Mouse (Mus musculus) hindbrain, postnatal 0 days (tissue): ENCODE results near the gene Greb1. TPM values are rescaled to one million over a fixed set of nuclear protein-coding genes. Genes with fewer than 3 reads are reported as not detected.

Source experiments
- ATAC-seq: fragments of 200-750 bp; cut with Nextera tagmentation; 2 replicates; pipeline ENCODE4 v1.8.0; 2017; ENCODE audit warnings: mild to moderate bottlenecking, moderate TSS enrichment, moderate library complexity
- DNase-seq: peaks from one replicate; pipeline ENCODE4 v3.0.0-alpha.2; 2015; ENCODE audit warnings: low spot score
- H3K27ac ChIP-seq: fragments of 300-500 bp; sonication (generic); 2 replicates; pipeline ENCODE4 v1.5.1; 2014; ENCODE audit warnings: mild to moderate bottlenecking
- H3K27me3 ChIP-seq: fragments of 300-500 bp; sonication (generic); 2 replicates; pipeline ENCODE4 v1.6.1; 2014; ENCODE audit warnings: low read length, mixed read lengths; ENCODE audit not compliant: insufficient read depth
- H3K36me3 ChIP-seq: fragments of 300-500 bp; sonication (generic); 2 replicates; pipeline ENCODE4 v1.6.1; 2014; ENCODE audit warnings: low read length, mixed read lengths; ENCODE audit not compliant: insufficient read depth
- H3K4me1 ChIP-seq: fragments of 300-500 bp; sonication (generic); 2 replicates; pipeline ENCODE4 v1.6.1; 2014; ENCODE audit warnings: antibody characterized with exemption, low read length, mixed read lengths; ENCODE audit not compliant: insufficient read depth
- H3K4me2 ChIP-seq: fragments of 300-500 bp; sonication (generic); 2 replicates; pipeline ENCODE4 v1.6.1; 2014; ENCODE audit warnings: low read depth, mild to moderate bottlenecking, low read length, moderate library complexity, mixed read lengths
- H3K4me3 ChIP-seq: fragments of 300-500 bp; sonication (generic); 2 replicates; pipeline ENCODE4 v1.5.1; 2014; ENCODE audit warnings: low read length
- H3K9ac ChIP-seq: fragments of 300-500 bp; sonication (generic); replicated peaks from 2 replicates; pipeline ENCODE4 v1.6.1; 2014; ENCODE audit warnings: mild to moderate bottlenecking, low read length, moderate library complexity, mixed read lengths
- H3K9me3 ChIP-seq: fragments of 300-500 bp; sonication (generic); 2 replicates; pipeline ENCODE4 v1.6.1; 2016; ENCODE audit warnings: low read length, mixed read lengths
- CTCF ChIP-seq: IDR thresholded peaks from 2 replicates; pipeline ENCODE4 v1.5.1; 2016; ENCODE audit warnings: antibody characterized with exemption, control low read depth, low read depth
- WGBS: fragments of 180-500 bp; shearing (Covaris S2); extraction: QIAGEN DNeasy Blood & Tissue Kit; methylation state at CpG from one replicate; pipeline ENCODE4 v1.1.7; 2014; 5-methylcytosine and 5-hydroxymethylcytosine counted together
- polyA plus RNA-seq: library from polyadenylated mRNA; unstranded; fragments of >200 nt; fragmentation: Nextera tagmentation; extraction: Ambion mirVana; gene quantifications from 2 replicates; pipeline ENCODE4 v1.2.1, GENCODE M21; 2015
- total RNA-seq: library from RNA; depleted of rRNA; stranded (reverse); fragments of >200 nt; gene quantifications from 2 replicates; pipeline ENCODE4 v1.2.3, GENCODE M21; 2014; rRNA removed

Greb1 gene
- total RNA-seq (0.86 and 2.1 TPM in 2 replicates), polyA plus RNA-seq (0.32 and 0.33 TPM in 2 replicates)

DNA sequence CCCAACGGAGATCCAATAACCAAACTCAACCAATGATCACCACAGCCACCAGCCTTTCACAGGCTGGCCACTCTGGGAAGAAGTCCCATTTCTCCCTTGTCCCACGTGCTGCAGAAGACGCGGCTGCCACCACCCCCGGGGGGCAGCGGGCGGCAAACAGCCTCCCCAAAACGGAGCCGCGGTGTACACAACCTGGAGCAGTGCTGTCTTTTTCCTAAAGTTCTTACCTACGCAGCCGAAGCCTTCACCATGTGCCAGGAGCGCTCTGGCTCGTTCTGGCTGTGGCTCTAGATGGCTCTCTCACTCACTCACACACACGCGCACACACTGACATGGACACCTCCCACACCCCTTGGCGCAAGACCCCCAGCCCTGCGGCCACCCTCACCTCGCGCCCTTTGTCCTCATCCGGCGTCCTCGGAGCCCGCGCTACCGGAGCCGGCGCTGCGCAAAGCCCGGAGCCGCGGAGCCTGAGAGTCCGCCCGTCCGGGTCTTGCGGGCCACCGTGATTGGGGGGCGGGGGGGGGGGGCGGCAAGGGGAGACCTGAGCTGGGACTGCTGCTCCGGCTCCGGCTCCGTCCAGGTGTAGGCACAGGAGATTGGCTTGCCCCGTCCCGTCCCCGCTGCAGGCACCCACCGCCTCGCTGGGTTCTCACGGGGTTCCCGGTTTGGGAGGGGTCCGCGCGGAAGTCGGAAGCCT is at the start of gene Greb1:
Greb1 (minus strand) TSS at position 628 of the 700 bp plus-strand sequence.
- DNase-seq (peak; percentile 47), ATAC-seq (peak; percentile 83)
- Histone ChIP-seq H3K4me1 (peaks cover 5% of the 10 kb centered on the region; the same call in 1 of the 2 replicates), H3K27me3 (no peaks in the 10 kb centered on the region), H3K27ac (no peak within 1 kb of the TSS), H3K9ac (peak within 1 kb of the TSS; percentile 50), H3K4me3 (peak within 1 kb of the TSS; percentile 52), H3K9me3 (no peaks in the 10 kb centered on the region), H3K36me3 (no peaks in the 10 kb centered on the region), H3K4me2 (peak within 1 kb of the TSS; percentile 95)
- WGBS, result under 1% methylated on average over 44 of the region's 53 CpGs
- TF ChIP-seq CTCF, result no peak

DNA sequence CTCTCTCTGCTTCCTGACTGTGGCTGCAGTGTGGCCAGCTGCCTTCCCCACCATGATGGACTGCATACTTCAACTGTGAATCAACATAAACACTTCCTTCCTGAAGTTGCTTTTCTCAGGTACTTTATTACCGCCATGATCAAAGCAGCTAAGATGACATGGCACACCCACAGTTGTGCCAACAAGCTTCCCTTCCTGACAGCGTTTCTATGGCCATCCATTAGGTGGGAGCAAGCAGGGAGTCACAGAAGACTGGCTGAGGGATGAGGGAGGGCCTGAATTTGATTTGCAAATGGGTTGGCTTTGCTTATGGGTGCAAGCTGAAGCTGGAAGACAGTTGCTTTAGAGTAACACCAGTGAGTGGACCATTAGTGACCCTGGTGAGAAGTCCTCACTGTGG is 49.1 kb upstream of the Greb1 start:
- H3K4me1 ChIP-seq, result peaks cover 6% of the 10 kb centered on the region
- ATAC-seq (no peak), DNase-seq (no peak)
- no peak overlapping the region for H3K4me2 ChIP-seq
- no peaks in the 10 kb centered on the region for H3K36me3 ChIP-seq
- no peaks in the 10 kb centered on the region for H3K9me3 ChIP-seq
- no peaks in the 10 kb centered on the region for H3K27me3 ChIP-seq
- WGBS, result 68% methylated on average over 2 of the region's 2 CpGs
- no peak overlapping the region for H3K27ac ChIP-seq
- no peak overlapping the region for H3K9ac ChIP-seq
- TF ChIP-seq CTCF, result no peak
- no peak overlapping the region for H3K4me3 ChIP-seq

DNA sequence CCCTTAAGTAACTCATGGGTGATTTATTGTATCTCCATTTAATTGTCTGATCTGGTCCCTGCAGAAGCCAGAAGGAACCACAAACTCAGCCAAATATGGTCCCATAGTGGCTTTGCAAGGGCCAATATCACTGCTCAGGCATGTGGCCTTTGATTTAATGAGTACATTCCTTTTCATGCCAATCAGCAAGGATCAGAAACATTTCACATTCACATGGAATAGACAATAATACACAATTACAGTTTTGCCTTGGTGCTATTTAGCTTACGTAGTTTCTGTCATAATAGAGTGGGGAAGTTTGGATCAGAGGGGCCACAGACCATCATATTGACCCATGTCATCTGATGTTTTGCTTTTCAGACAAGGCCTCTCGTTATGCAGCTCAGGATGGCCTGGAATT is 47.8 kb upstream of the Greb1 start:
- H3K27me3 ChIP-seq, result no peaks in the 10 kb centered on the region
- H3K4me2 ChIP-seq, result no peak overlapping the region
- no peaks in the 10 kb centered on the region for H3K36me3 ChIP-seq
- H3K9me3 ChIP-seq, result no peaks in the 10 kb centered on the region
- no peak overlapping the region for H3K27ac ChIP-seq
- no peak overlapping the region for H3K4me3 ChIP-seq
- no peak overlapping the region for H3K9ac ChIP-seq
- 87% methylated on average over 2 of the region's 2 CpGs for WGBS
- no peak for TF ChIP-seq CTCF
- ATAC-seq, result no peak
- peaks cover 2% of the 10 kb centered on the region for H3K4me1 ChIP-seq
- DNase-seq, result no peak

DNA sequence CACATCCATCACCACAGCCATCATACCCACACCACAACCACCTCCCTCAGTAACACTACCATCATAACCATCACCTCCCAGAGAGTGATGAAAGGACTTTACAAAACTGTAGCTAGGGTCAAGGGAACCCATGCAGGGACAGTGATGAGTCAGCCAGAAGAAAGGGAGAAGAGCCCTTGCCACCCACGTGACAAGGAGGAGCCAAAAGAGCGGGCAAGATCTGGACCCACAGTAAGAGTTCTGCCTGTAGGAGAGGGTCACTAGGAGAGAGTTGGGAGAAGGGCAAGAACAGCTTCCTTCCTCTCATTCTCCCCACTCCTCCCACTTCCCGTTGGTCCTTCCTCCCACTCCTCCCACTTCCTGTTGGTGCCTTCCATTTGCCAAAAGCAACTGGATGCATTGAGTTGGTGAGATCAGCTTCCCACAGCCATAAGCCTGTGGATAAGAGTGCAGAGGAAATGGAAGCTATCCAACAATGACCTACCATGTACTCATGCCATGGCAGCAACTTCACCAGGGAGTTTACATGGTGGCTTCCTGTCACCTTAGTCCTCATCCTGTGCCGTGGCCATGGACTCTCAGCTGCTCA is 46.6 kb upstream of the Greb1 start:
- TF ChIP-seq CTCF, result no peak
- WGBS, result 84% methylated on average over 4 of the region's 4 CpGs

DNA sequence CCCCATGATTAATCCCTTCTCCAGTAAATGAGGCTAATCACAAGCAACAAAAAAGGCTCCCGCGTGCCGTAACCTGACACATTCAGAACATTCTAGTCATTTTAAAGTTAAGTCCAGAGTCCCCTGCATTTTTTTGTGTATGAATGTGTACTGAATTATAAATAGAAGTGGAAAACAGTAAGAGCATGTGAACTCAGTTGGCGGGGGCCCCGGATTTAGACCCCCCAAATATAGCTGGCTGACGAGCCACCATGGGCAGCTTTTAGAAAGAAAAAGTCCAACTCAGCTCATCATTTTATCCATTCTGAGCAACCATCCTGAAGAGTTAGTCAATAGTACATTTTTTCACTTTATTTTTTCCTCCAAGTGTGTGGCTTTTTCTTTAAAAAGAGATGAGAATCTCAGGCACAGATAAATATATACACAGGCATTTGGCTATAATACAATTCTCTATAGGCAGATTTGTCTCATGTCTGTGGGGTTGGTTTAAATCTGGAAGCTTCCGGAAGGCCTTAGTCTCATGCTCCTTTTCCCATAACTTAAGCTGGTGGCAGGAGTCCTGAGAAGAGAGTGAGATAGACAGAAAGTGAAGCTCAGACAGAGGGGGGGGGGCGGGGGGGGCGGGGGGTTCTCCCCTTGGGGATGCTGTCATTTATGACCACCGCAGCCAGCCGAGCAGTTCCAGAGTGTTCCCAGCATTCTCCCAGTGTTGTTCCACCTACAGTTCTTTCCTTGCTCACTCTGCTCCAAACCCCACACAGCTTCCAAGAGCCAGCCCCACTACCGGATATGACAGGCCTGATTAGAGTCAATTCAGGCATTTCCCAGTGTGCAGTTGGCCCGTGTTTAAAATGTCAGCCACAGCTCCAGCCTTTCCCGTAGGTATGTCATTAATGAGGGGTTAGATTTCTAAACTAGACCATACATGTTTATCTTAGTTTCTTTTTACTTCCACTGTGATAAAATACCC is 44.2 kb upstream of the Greb1 start:
- ATAC-seq (no peak), DNase-seq (no peak)
- H3K36me3 ChIP-seq, result no peaks in the 10 kb centered on the region
- no peak overlapping the region for H3K9ac ChIP-seq
- H3K27me3 ChIP-seq, result no peaks in the 10 kb centered on the region
- no peak overlapping the region for H3K4me2 ChIP-seq
- H3K4me3 ChIP-seq, result no peak overlapping the region
- WGBS, result 67% methylated on average over 14 of the region's 14 CpGs
- H3K9me3 ChIP-seq, result no peaks in the 10 kb centered on the region
- H3K4me1 ChIP-seq, result no peaks in the 10 kb centered on the region
- TF ChIP-seq CTCF, result no peak
- no peak overlapping the region for H3K27ac ChIP-seq

More for the DNA sequence above, 46.6 kb upstream of the Greb1 start:
- Histone ChIP-seq H3K36me3 (no peaks in the 10 kb centered on the region), H3K4me2 (no peak overlapping the region), H3K9ac (no peak overlapping the region), H3K4me1 (no peaks in the 10 kb centered on the region), H3K27me3 (no peaks in the 10 kb centered on the region), H3K27ac (no peak overlapping the region), H3K4me3 (no peak overlapping the region), H3K9me3 (no peaks in the 10 kb centered on the region)
- ATAC-seq (no peak), DNase-seq (no peak)

DNA sequence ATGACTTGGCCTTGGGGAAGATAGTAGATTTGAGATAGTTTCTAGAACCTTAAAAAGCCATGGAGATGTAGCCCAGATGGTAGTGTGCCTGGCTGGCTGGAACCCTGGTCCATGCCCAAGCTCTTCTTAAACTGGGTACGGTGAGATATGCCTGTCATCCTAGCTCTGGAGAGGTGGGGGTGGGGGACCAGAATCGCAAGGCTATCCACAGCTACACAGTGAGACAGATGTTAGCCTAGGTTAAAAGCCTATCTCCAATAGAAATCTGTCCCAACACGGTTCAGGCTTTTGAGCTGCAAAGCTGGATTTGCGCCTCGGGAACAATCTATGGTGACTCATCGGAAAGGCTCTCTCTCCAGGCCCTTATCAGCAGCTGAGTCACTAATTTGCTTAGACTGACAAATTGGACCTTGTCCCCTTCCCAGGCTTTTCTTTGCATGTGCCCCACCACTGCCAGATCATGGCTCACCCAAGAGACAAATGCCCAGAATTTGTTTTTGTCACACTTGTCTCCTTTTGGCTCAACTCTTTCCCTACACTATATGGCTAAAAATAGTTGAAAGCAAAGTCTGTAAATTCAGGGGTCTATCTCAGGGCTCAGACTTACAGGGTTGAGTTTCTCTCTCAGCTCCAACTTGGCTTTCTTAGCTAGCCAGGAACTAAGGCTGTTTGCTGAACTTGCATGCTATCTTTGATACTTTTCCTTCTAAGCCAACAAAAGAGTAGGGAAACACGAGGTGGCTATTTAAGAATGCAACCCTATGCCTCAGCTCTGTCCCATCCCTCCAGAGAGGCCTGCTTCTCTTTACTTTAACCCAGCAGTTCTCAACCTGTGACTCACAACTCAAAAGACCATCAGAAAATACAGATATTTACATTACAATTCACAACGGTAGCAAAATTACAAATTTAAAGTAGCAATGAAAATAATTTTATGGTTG is 40.4 kb upstream of the Greb1 start:
- WGBS, result 85% methylated on average over 8 of the region's 8 CpGs
- H3K4me3 ChIP-seq, result no peak overlapping the region

More for the DNA sequence above, 40.4 kb upstream of the Greb1 start:
- Histone ChIP-seq H3K36me3 (no peaks in the 10 kb centered on the region), H3K4me2 (no peak overlapping the region), H3K4me1 (no peaks in the 10 kb centered on the region), H3K27me3 (no peaks in the 10 kb centered on the region), H3K27ac (no peak overlapping the region), H3K9me3 (no peaks in the 10 kb centered on the region), H3K9ac (no peak overlapping the region)
- TF ChIP-seq CTCF, result no peak
- ATAC-seq (no peak), DNase-seq (no peak)
